Mouse (Mus musculus) hindbrain, embryonic 10.5 days (tissue): Measurements from ENCODE around the gene Padi2. TPM values are rescaled to one million over a fixed set of nuclear protein-coding genes. Genes with fewer than 3 reads are reported as not detected.

ENCODE experiments used
- DNase-seq: peaks from one replicate; pipeline ENCODE4 v3.0.0-alpha.2; 2017; ENCODE audit warnings: low spot score
- H3K27ac ChIP-seq: fragments of 300-500 bp; sonication (generic); 2 replicates; pipeline ENCODE4 v1.5.1; 2016; ENCODE audit warnings: mild to moderate bottlenecking, moderate library complexity
- H3K27me3 ChIP-seq: fragments of 300-500 bp; sonication (generic); 2 replicates; pipeline ENCODE4 v1.6.1; 2016; ENCODE audit warnings: mild to moderate bottlenecking; ENCODE audit not compliant: poor library complexity, insufficient read depth, severe bottlenecking
- H3K36me3 ChIP-seq: fragments of 300-500 bp; sonication (generic); 2 replicates; pipeline ENCODE4 v1.6.1; 2016; ENCODE audit warnings: mild to moderate bottlenecking, moderate library complexity
- H3K4me1 ChIP-seq: fragments of 300-500 bp; sonication (generic); replicated peaks from 2 replicates; pipeline ENCODE4 v1.6.1; 2016; ENCODE audit warnings: mild to moderate bottlenecking
- H3K4me3 ChIP-seq: fragments of 300-500 bp; sonication (generic); 2 replicates; pipeline ENCODE4 v1.5.1; 2016; ENCODE audit warnings: mild to moderate bottlenecking, moderate library complexity
- H3K9me3 ChIP-seq: fragments of 300-500 bp; sonication (generic); 2 replicates; pipeline ENCODE4 v1.6.1; 2016; ENCODE audit warnings: mild to moderate bottlenecking, moderate library complexity
- WGBS: fragments of 180-500 bp; shearing (Covaris S2); methylation state at CpG from one replicate; pipeline ENCODE4 v1.1.7; 2016; 5-methylcytosine and 5-hydroxymethylcytosine counted together
- polyA plus RNA-seq: library from polyadenylated mRNA; unstranded; fragments of >200 nt; fragmentation: Nextera tagmentation; extraction: Ambion mirVana; gene quantifications from 2 replicates; pipeline ENCODE4 v1.2.1, GENCODE M21; 2016

The Padi2 gene
- polyA plus RNA-seq, 1 experiment from 2014 or later: 1.4 TPM

- H3K36me3 ChIP-seq: no peaks in the 10 kb centered on the region
- H3K4me3 ChIP-seq: no peak overlapping the region
- peaks cover 11% of the 10 kb centered on the region for H3K27me3 ChIP-seq
- H3K4me1 ChIP-seq: peaks cover 20% of the 10 kb centered on the region
- 95% methylated on average over 9 of the region's 9 CpGs for WGBS
- H3K9me3 ChIP-seq: no peaks in the 10 kb centered on the region
- DNase-seq: no peak
- no peak overlapping the region for H3K27ac ChIP-seq
Measured at GRCm38 (mm10) chr4:140913565-140913964, 7.4 kb downstream of the Padi2 start.

GRCm38 (mm10) chr4:140914731-140915131 lies 8.6 kb downstream of the Padi2 start:
- WGBS: 40% methylated on average over 6 of the region's 6 CpGs
- H3K27me3 ChIP-seq: peaks cover under 1% of the 10 kb centered on the region
- no peaks in the 10 kb centered on the region for H3K36me3 ChIP-seq
- peak; percentile 39 for DNase-seq
- peak overlapping the region; percentile 75 for H3K27ac ChIP-seq
- H3K4me1 ChIP-seq: peaks cover 31% of the 10 kb centered on the region
- no peak overlapping the region for H3K4me3 ChIP-seq
- H3K9me3 ChIP-seq: no peaks in the 10 kb centered on the region

GRCm38 (mm10) chr4:140915235-140915634 lies 9.1 kb downstream of the Padi2 start:
- Histone ChIP-seq H3K27ac (peak overlapping the region; percentile 75), H3K4me3 (no peak overlapping the region), H3K4me1 (peaks cover 34% of the 10 kb centered on the region), H3K9me3 (no peaks in the 10 kb centered on the region), H3K36me3 (no peaks in the 10 kb centered on the region), H3K27me3 (no peaks in the 10 kb centered on the region; the same call in none of the 2 replicates)
- WGBS: 78% methylated on average over 3 of the region's 3 CpGs
- DNase-seq: no peak

GRCm38 (mm10) chr4:140916296-140916695 lies 10.2 kb downstream of the Padi2 start:
- DNase-seq: no peak
- Histone ChIP-seq H3K9me3 (no peaks in the 10 kb centered on the region), H3K36me3 (no peaks in the 10 kb centered on the region), H3K27ac (peak overlapping the region; percentile 16; the same call in 1 of the 2 replicates), H3K27me3 (no peaks in the 10 kb centered on the region; the same call in none of the 2 replicates), H3K4me1 (peaks cover 32% of the 10 kb centered on the region), H3K4me3 (no peak overlapping the region)
- WGBS: 85% methylated on average over 5 of the region's 5 CpGs

- WGBS: 88% methylated on average over 9 of the region's 9 CpGs
- peaks cover 41% of the 10 kb centered on the region for H3K4me1 ChIP-seq
- no peaks in the 10 kb centered on the region for H3K36me3 ChIP-seq
- H3K4me3 ChIP-seq: no peak overlapping the region
- H3K27ac ChIP-seq: no peak overlapping the region
- H3K27me3 ChIP-seq: no peaks in the 10 kb centered on the region; the same call in 1 of the 2 replicates
- no peaks in the 10 kb centered on the region for H3K9me3 ChIP-seq
- DNase-seq: no peak
Measured at GRCm38 (mm10) chr4:140917451-140917850, 11.3 kb downstream of the Padi2 start.

- Histone ChIP-seq H3K27me3 (no peaks in the 10 kb centered on the region), H3K27ac (peak overlapping the region; percentile 4; the same call in 1 of the 2 replicates), H3K4me3 (no peak overlapping the region), H3K36me3 (no peaks in the 10 kb centered on the region), H3K4me1 (peaks cover 41% of the 10 kb centered on the region), H3K9me3 (no peaks in the 10 kb centered on the region)
- DNase-seq: no peak
- WGBS: 76% methylated on average over 11 of the region's 11 CpGs
Measured at GRCm38 (mm10) chr4:140919974-140920836, 14.1 kb downstream of the Padi2 start.

- H3K27ac ChIP-seq: no peak overlapping the region
- H3K27me3 ChIP-seq: no peaks in the 10 kb centered on the region
- H3K9me3 ChIP-seq: no peaks in the 10 kb centered on the region
- no peak for DNase-seq
- WGBS: 87% methylated on average over 5 of the region's 5 CpGs
- no peak overlapping the region for H3K4me3 ChIP-seq
- peaks cover 39% of the 10 kb centered on the region for H3K4me1 ChIP-seq
- H3K36me3 ChIP-seq: no peaks in the 10 kb centered on the region
Measured at GRCm38 (mm10) chr4:140922508-140922907, 16.4 kb downstream of the Padi2 start.

GRCm38 (mm10) chr4:140925648-140926047 lies 19.5 kb downstream of the Padi2 start:
- 83% methylated on average over 8 of the region's 8 CpGs for WGBS
- H3K27me3 ChIP-seq: no peaks in the 10 kb centered on the region
- H3K27ac ChIP-seq: no peak overlapping the region
- no peaks in the 10 kb centered on the region for H3K9me3 ChIP-seq
- peaks cover 46% of the 10 kb centered on the region for H3K4me1 ChIP-seq
- H3K4me3 ChIP-seq: no peak overlapping the region
- no peaks in the 10 kb centered on the region for H3K36me3 ChIP-seq
- DNase-seq: no peak

- no peaks in the 10 kb centered on the region for H3K27me3 ChIP-seq
- WGBS: 82% methylated on average over 9 of the region's 9 CpGs
- no peak overlapping the region for H3K4me3 ChIP-seq
- no peaks in the 10 kb centered on the region for H3K9me3 ChIP-seq
- no peaks in the 10 kb centered on the region for H3K36me3 ChIP-seq
- H3K27ac ChIP-seq: no peak overlapping the region
- H3K4me1 ChIP-seq: peaks cover 42% of the 10 kb centered on the region
- no peak for DNase-seq
Measured at GRCm38 (mm10) chr4:140928349-140928748, 22.2 kb downstream of the Padi2 start.

GRCm38 (mm10) chr4:140929745-140930144 lies 23.6 kb downstream of the Padi2 start:
- no peak for DNase-seq
- Histone ChIP-seq H3K36me3 (no peaks in the 10 kb centered on the region), H3K4me3 (no peak overlapping the region), H3K4me1 (peaks cover 39% of the 10 kb centered on the region), H3K27me3 (no peaks in the 10 kb centered on the region), H3K9me3 (no peaks in the 10 kb centered on the region), H3K27ac (peak overlapping the region; percentile 31; the same call in 1 of the 2 replicates)
- WGBS: 73% methylated on average over 8 of the region's 8 CpGs

GRCm38 (mm10) chr4:140930900-140931470 lies 24.8 kb downstream of the Padi2 start:
- Histone ChIP-seq H3K4me3 (no peak overlapping the region), H3K9me3 (no peaks in the 10 kb centered on the region), H3K36me3 (no peaks in the 10 kb centered on the region), H3K4me1 (peaks cover 43% of the 10 kb centered on the region), H3K27me3 (no peaks in the 10 kb centered on the region), H3K27ac (peak overlapping the region; percentile 31)
- DNase-seq: no peak
- WGBS: 74% methylated on average over 10 of the region's 10 CpGs

- no peaks in the 10 kb centered on the region for H3K36me3 ChIP-seq
- 76% methylated on average over 9 of the region's 9 CpGs for WGBS
- peak overlapping the region; percentile 66; the same call in 1 of the 2 replicates for H3K27ac ChIP-seq
- peaks cover 15% of the 10 kb centered on the region for H3K4me1 ChIP-seq
- H3K27me3 ChIP-seq: no peaks in the 10 kb centered on the region
- peaks cover 16% of the 10 kb centered on the region for H3K9me3 ChIP-seq
- no peak overlapping the region for H3K4me3 ChIP-seq
- no peak for DNase-seq
Measured at GRCm38 (mm10) chr4:140935643-140936042, 29.5 kb downstream of the Padi2 start.

- WGBS: 88% methylated on average over 12 of the region's 12 CpGs
- no peaks in the 10 kb centered on the region for H3K27me3 ChIP-seq
Measured at GRCm38 (mm10) chr4:140944356-140944755, 38.2 kb downstream of the Padi2 start.

More at GRCm38 (mm10) chr4:140944356-140944755, 38.2 kb downstream of the Padi2 start:
- Histone ChIP-seq H3K27ac (no peak overlapping the region), H3K4me1 (no peaks in the 10 kb centered on the region), H3K9me3 (peaks cover 8% of the 10 kb centered on the region; the same call in 1 of the 2 replicates), H3K36me3 (no peaks in the 10 kb centered on the region), H3K4me3 (no peak overlapping the region)
- no peak for DNase-seq
